Mouse (Mus musculus) embryonic fibroblast, embryonic 13.5 days (primary cell): Measurements from ENCODE around the gene Plscr4.

Experiments used
- CTCF ChIP-seq: IDR thresholded peaks from 2 replicates; pipeline ENCODE4 v1.5.1; 2011; ENCODE audit warnings: mild to moderate bottlenecking, control low read depth, low read length, moderate library complexity, borderline replicate concordance; ENCODE audit not compliant: insufficient read depth
- POLR2A ChIP-seq: IDR thresholded peaks from 2 replicates; pipeline ENCODE4 v1.6.1; 2011; ENCODE audit warnings: low read depth, mild to moderate bottlenecking, control low read depth, low read length, moderate library complexity

DNA sequence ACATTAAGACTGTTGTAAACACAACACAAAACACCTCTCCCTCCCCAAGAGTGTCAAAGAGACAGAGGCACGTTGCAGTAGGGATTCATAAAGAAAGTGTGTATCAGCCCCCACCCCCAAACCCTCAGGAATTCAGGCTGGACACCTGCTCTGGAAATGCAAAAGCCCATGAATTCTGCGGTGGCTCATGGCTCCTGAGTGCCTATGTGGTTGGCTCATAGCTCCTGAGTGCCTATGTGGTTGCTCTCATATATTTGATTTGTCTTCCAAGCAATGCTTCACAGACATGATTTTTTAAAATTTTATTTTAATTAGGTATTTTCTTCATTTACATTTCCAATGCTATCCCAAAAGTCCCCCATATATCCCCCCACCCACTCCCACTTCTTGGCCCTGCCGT is 568 bp upstream of the Plscr4 start:
- TF ChIP-seq CTCF (no peak), POLR2A (no peak)
